In genomic region chr9:66624873-66625272, GRCm38 (mm10) we compare ENCODE assay signal across 24 mouse cellular contexts. TPM values are rescaled to one million over a fixed set of nuclear protein-coding genes. Genes with fewer than 3 reads are reported as not detected.
DNase-seq lines count a peak whose midpoint lies in the region; ATAC-seq and TF ChIP-seq lines count a peak whose summit lies in the region.
"Had no signal": no experiment of that assay in that cellular context is flagged by ENCODE, and none has a peak within 500 bp of the region (broad histone marks: within the 10 kb centered on the region; RNA-seq: fewer than 3 reads in every experiment).

No protein-coding gene starts in this region.

- no peak overlapping the region for H3K9ac ChIP-seq in heart, embryonic 11.5 days (ENCODE audit: low read depth, low read length)
- no peak overlapping the region for H3K9ac ChIP-seq in liver, adult 2 months (ENCODE audit: low read depth, low read length)
- H3K9ac ChIP-seq in intestine, embryonic 14.5 days (ENCODE audit: low read length), result no peak overlapping the region
- H3K9ac ChIP-seq in stomach, embryonic 14.5 days (replicated peaks; ENCODE audit: low read depth, low read length), result no peak overlapping the region
- H3K9ac ChIP-seq in hindbrain, embryonic 13.5 days, result no peak overlapping the region
- H3K9ac ChIP-seq: forebrain, embryonic 12.5 days; hindbrain, embryonic 14.5 days; neural tube, embryonic 15.5 days had no signal

- TF ChIP-seq POLR2A in liver, adult 2 months (IDR thresholded peaks at IDR 0.05; ENCODE audit: extremely low read depth, insufficient read depth, low read length), result no peak

- WGBS in heart, embryonic 11.5 days (ENCODE audit: insufficient replicate concordance), result 31% methylated on average over 1 of the region's 1 CpGs
- WGBS in liver, adult 2 months, result 23% methylated on average over 1 of the region's 1 CpGs
- 45% methylated on average over 1 of the region's 1 CpGs for WGBS in intestine, embryonic 14.5 days
- WGBS in stomach, embryonic 14.5 days, result 58% methylated on average over 1 of the region's 1 CpGs
- 82% methylated on average over 1 of the region's 1 CpGs for WGBS in hindbrain, embryonic 13.5 days

- H3K4me3 ChIP-seq in heart, embryonic 11.5 days (ENCODE audit: low read depth, low read length), result no peak overlapping the region
- no peak overlapping the region for H3K4me3 ChIP-seq in liver, adult 2 months (ENCODE audit: insufficient read depth, low read depth, low read length)
- no peak overlapping the region for H3K4me3 ChIP-seq in intestine, embryonic 14.5 days (ENCODE audit: low read depth, low read length)
- H3K4me3 ChIP-seq in stomach, embryonic 14.5 days (ENCODE audit: low read depth, low read length), result no peak overlapping the region
- H3K4me3 ChIP-seq in hindbrain, embryonic 13.5 days, result no peak overlapping the region
- H3K4me3 ChIP-seq: forebrain, embryonic 12.5 days; layer of hippocampus, adult 2 months; megakaryocyte, embryonic 14.5 days; neural tube, embryonic 15.5 days had no signal

- no peak overlapping the region for H3K4me2 ChIP-seq in heart, embryonic 11.5 days
- no peak overlapping the region for H3K4me2 ChIP-seq in intestine, embryonic 14.5 days (ENCODE audit: low read length)
- no peak overlapping the region for H3K4me2 ChIP-seq in stomach, embryonic 14.5 days (replicated peaks; ENCODE audit: low read depth, low read length)
- H3K4me2 ChIP-seq in hindbrain, embryonic 13.5 days, result no peak overlapping the region
- H3K4me2 ChIP-seq: forebrain, embryonic 12.5 days; hindbrain, embryonic 14.5 days; neural tube, embryonic 15.5 days had no signal

- H3K9me3 ChIP-seq in heart, embryonic 11.5 days (replicated peaks; ENCODE audit: control insufficient read depth, low read length), result no peaks in the 10 kb centered on the region
- H3K9me3 ChIP-seq in intestine, embryonic 14.5 days (ENCODE audit: control insufficient read depth, low read length), result no peaks in the 10 kb centered on the region
- no peaks in the 10 kb centered on the region for H3K9me3 ChIP-seq in stomach, embryonic 14.5 days (ENCODE audit: control insufficient read depth, low read depth, low read length)
- no peaks in the 10 kb centered on the region for H3K9me3 ChIP-seq in hindbrain, embryonic 13.5 days
- H3K9me3 ChIP-seq: forebrain, embryonic 12.5 days; G1E; megakaryocyte, embryonic 14.5 days; neural tube, embryonic 15.5 days had no signal

- H3K27ac ChIP-seq in heart, embryonic 11.5 days (ENCODE audit: low read depth, low read length), result peak overlapping the region; percentile 73
- H3K27ac ChIP-seq in liver, adult 2 months (replicated peaks; ENCODE audit: insufficient read depth, low read depth, low read length), result peak overlapping the region; percentile 22; the same call in 1 of the 2 replicates
- peak overlapping the region; percentile 27; the same call in 1 of the 2 replicates for H3K27ac ChIP-seq in intestine, embryonic 14.5 days (ENCODE audit: low read depth)
- H3K27ac ChIP-seq in stomach, embryonic 14.5 days (ENCODE audit: low read length), result 0 out of 2 replicates have a peak overlapping the region, but pooled peaks have one; percentile 11
- H3K27ac ChIP-seq in hindbrain, embryonic 13.5 days, result no peak overlapping the region
- H3K27ac ChIP-seq: forebrain, embryonic 12.5 days; hindbrain, embryonic 14.5 days; layer of hippocampus, adult 2 months; neural tube, embryonic 15.5 days had no signal

- TF ChIP-seq CTCF in liver, adult 2 months (IDR thresholded peaks at IDR 0.05; ENCODE audit: low read depth, low read length), result no peak

- no peaks in the 10 kb centered on the region for H3K27me3 ChIP-seq in heart, embryonic 11.5 days (ENCODE audit: control insufficient read depth, insufficient read depth, low read length)
- H3K27me3 ChIP-seq in liver, adult 2 months (ENCODE audit: control insufficient read depth, insufficient read depth, low read length), result no peaks in the 10 kb centered on the region
- no peaks in the 10 kb centered on the region for H3K27me3 ChIP-seq in intestine, embryonic 14.5 days (replicated peaks; ENCODE audit: control insufficient read depth, insufficient read depth, low read length)
- no peaks in the 10 kb centered on the region for H3K27me3 ChIP-seq in stomach, embryonic 14.5 days (ENCODE audit: control insufficient read depth, insufficient read depth, low read length)
- no peaks in the 10 kb centered on the region for H3K27me3 ChIP-seq in hindbrain, embryonic 13.5 days
- H3K27me3 ChIP-seq: forebrain, embryonic 12.5 days; megakaryocyte, embryonic 14.5 days; neural tube, embryonic 15.5 days had no signal

- no peaks in the 10 kb centered on the region for H3K36me3 ChIP-seq in heart, embryonic 11.5 days (ENCODE audit: control insufficient read depth, insufficient read depth, low read length)
- H3K36me3 ChIP-seq in liver, adult 2 months (ENCODE audit: control insufficient read depth, insufficient read depth, low read length), result no peaks in the 10 kb centered on the region
- no peaks in the 10 kb centered on the region for H3K36me3 ChIP-seq in intestine, embryonic 14.5 days (ENCODE audit: control insufficient read depth, insufficient read depth, low read length)
- H3K36me3 ChIP-seq in stomach, embryonic 14.5 days (ENCODE audit: control insufficient read depth, insufficient read depth, low read length), result no peaks in the 10 kb centered on the region
- H3K36me3 ChIP-seq in hindbrain, embryonic 13.5 days, result no peaks in the 10 kb centered on the region
- H3K36me3 ChIP-seq: forebrain, embryonic 12.5 days; G1E; neural tube, embryonic 15.5 days had no signal

- DNase-seq in heart, adult 9 months (ENCODE audit: low spot score in 2 of 2), result no peak
- peak; percentile 58 for DNase-seq in liver, adult 2 months (ENCODE audit: extremely low read depth, low read depth, low spot score)
- no peak for DNase-seq in liver
- no peak for DNase-seq in intestine, embryonic 14.5 days (ENCODE audit: low spot score)
- no peak for DNase-seq in right cerebral cortex, postnatal 14 days
- DNase-seq: adrenal gland, postnatal 10 days; cerebellum, adult 9-10 months; kidney, adult 18-20 months; kidney, postnatal 14 days; layer of hippocampus, postnatal 36 days; lung, adult 2 months; right cerebral cortex, postnatal 25 days; thymus, postnatal 25 days had no signal

- ATAC-seq in heart, embryonic 11.5 days (replicated peaks; ENCODE audit: insufficient number of reproducible peaks, low FRiP score, low TSS enrichment), result no peak; the same call in 1 of the 2 replicates
- no peak for ATAC-seq in intestine, embryonic 14.5 days (replicated peaks; ENCODE audit: low FRiP score, low TSS enrichment, low read depth)
- no peak for ATAC-seq in stomach, embryonic 14.5 days (ENCODE audit: insufficient number of reproducible peaks, insufficient read depth, low FRiP score, low read depth)
- ATAC-seq in hindbrain, embryonic 13.5 days (ENCODE audit: low FRiP score), result no peak
- ATAC-seq: activated CD4-positive, CD25-positive, alpha-beta regulatory T cell, adult 4 months; midbrain, embryonic 16.5 days had no signal

- H3K4me1 ChIP-seq in heart, embryonic 11.5 days (ENCODE audit: control insufficient read depth, insufficient read depth, low read length), result peaks cover 14% of the 10 kb centered on the region
- peaks cover 24% of the 10 kb centered on the region for H3K4me1 ChIP-seq in liver, adult 2 months (ENCODE audit: control insufficient read depth, insufficient read depth, low read length)
- H3K4me1 ChIP-seq in intestine, embryonic 14.5 days (replicated peaks; ENCODE audit: control insufficient read depth, insufficient read depth, low read length), result peaks cover 18% of the 10 kb centered on the region
- peaks cover 30% of the 10 kb centered on the region for H3K4me1 ChIP-seq in stomach, embryonic 14.5 days (ENCODE audit: control insufficient read depth, insufficient read depth, low read length)
- H3K4me1 ChIP-seq in hindbrain, embryonic 13.5 days (replicated peaks), result peaks cover 16% of the 10 kb centered on the region

- H3K79me2 ChIP-seq in liver, adult 2 months (ENCODE audit: control insufficient read depth, insufficient read depth, low read length), result no peaks in the 10 kb centered on the region

RNA-seq across cellular contexts. Expression of gene Usp3, which starts 31.9 kb away (rescaled TPM):
- polyA plus RNA-seq in heart, embryonic 11.5 days (2014; fragmentation: Nextera tagmentation; extraction: Ambion mirVana), result 45.0 and 47.6 TPM in 2 replicates
- 37.7 and 41.5 TPM in 2 replicates for total RNA-seq in liver, adult 2 months (2014; rRNA removed)
- 9.8 and 11.2 TPM in 2 replicates for polyA plus RNA-seq in liver, adult 2 months (2012; rRNA removed)
- polyA plus RNA-seq in intestine, embryonic 14.5 days (2014; fragmentation: Nextera tagmentation; extraction: Ambion mirVana), result 83.6 and 97.6 TPM in 2 replicates
- 74.3 and 81.4 TPM in 2 replicates for polyA plus RNA-seq in stomach, embryonic 14.5 days (2014; fragmentation: Nextera tagmentation; extraction: Ambion mirVana)
- polyA plus RNA-seq in hindbrain, embryonic 13.5 days (2015; fragmentation: Nextera tagmentation; extraction: Ambion mirVana), result 89.8 and 94.3 TPM in 2 replicates
